Mouse (Mus musculus): Measurements from ENCODE around the gene Olfr193. TPM values are rescaled to one million over a fixed set of nuclear protein-coding genes. Genes with fewer than 3 reads are reported as not detected.

Olfr193 gene
- polyA plus RNA-seq (2017; shearing (Covaris generic)) = not detected

GRCm38 (mm10) chr16:59111781-59112180 lies at the start of gene Olfr193:
Gene Olfr193 (minus strand): TSS chr16:59111881.

GRCm38 (mm10) chr16:59146746-59147145 lies 35.1 kb upstream of the Olfr193 start, which contains the start of gene Olfr195:
Gene Olfr195 (plus strand): TSS chr16:59147046.

GRCm38 (mm10) chr16:59120969-59121368 lies 9.3 kb upstream of the Olfr193 start, which contains the start of gene Olfr194:
Gene Olfr194 (minus strand): TSS chr16:59121069.

GRCm38 (mm10) chr16:59089722-59090121 lies 22.0 kb downstream of the Olfr193 start, which contains the start of gene Olfr191:
Gene Olfr191 (minus strand): TSS chr16:59089822.

GRCm38 (mm10) chr16:59077905-59078304 lies 33.8 kb downstream of the Olfr193 start, which contains the start of gene Olfr190:
Gene Olfr190 (minus strand): TSS chr16:59078005.

Other genes starting within 250 kb of the Olfr193 start
- gene Olfr177, start 237.1 kb downstream of the Olfr193 start, polyA plus RNA-seq (2017; shearing (Covaris generic)) = not detected
- 0.36 TPM for gene Olfr178, start 219.8 kb downstream of the Olfr193 start, polyA plus RNA-seq (2017; shearing (Covaris generic))
- gene Olfr181, start 183.1 kb downstream of the Olfr193 start, polyA plus RNA-seq (2017; shearing (Covaris generic)) = not detected
- not detected for gene Olfr180, start 182.5 kb downstream of the Olfr193 start, polyA plus RNA-seq (2017; shearing (Covaris generic))
- gene Olfr183, start 116.5 kb downstream of the Olfr193 start, polyA plus RNA-seq (2017; shearing (Covaris generic)) = 0.20 TPM
- gene Olfr186, start 81.6 kb downstream of the Olfr193 start, polyA plus RNA-seq (2017; shearing (Covaris generic)) = 0.16 TPM
- not detected for gene Olfr187, start 72.1 kb downstream of the Olfr193 start, polyA plus RNA-seq (2017; shearing (Covaris generic))
- gene Olfr190, start 33.9 kb downstream of the Olfr193 start, polyA plus RNA-seq (2017; shearing (Covaris generic)) = not detected
- gene Olfr191, start 22.1 kb downstream of the Olfr193 start, polyA plus RNA-seq (2017; shearing (Covaris generic)) = not detected
- not detected for gene Olfr194, start 9.2 kb upstream of the Olfr193 start, polyA plus RNA-seq (2017; shearing (Covaris generic))
- gene Olfr195, start 35.2 kb upstream of the Olfr193 start, polyA plus RNA-seq (2017; shearing (Covaris generic)) = not detected
- gene Olfr196, start 58.6 kb upstream of the Olfr193 start, polyA plus RNA-seq (2017; shearing (Covaris generic)) = not detected
- gene Olfr198, start 91.7 kb upstream of the Olfr193 start, polyA plus RNA-seq (2017; shearing (Covaris generic)) = not detected
- gene Olfr199, start 107.9 kb upstream of the Olfr193 start, polyA plus RNA-seq (2017; shearing (Covaris generic)) = not detected
- not detected for gene Olfr201, start 160.8 kb upstream of the Olfr193 start, polyA plus RNA-seq (2017; shearing (Covaris generic))
- not detected for gene Olfr202, start 174.9 kb upstream of the Olfr193 start, polyA plus RNA-seq (2017; shearing (Covaris generic))
- gene Olfr203, start 187.0 kb upstream of the Olfr193 start, polyA plus RNA-seq (2017; shearing (Covaris generic)) = not detected
- gene Olfr204, start 206.4 kb upstream of the Olfr193 start, polyA plus RNA-seq (2017; shearing (Covaris generic)) = not detected
- gene Olfr205, start 219.3 kb upstream of the Olfr193 start, polyA plus RNA-seq (2017; shearing (Covaris generic)) = not detected
- not detected for gene Olfr206, start 237.4 kb upstream of the Olfr193 start, polyA plus RNA-seq (2017; shearing (Covaris generic))

Measured in effector memory CD4-positive, alpha-beta T cell, adult 5 months (primary cell).